ENCODE assay signal across 8 mouse cellular contexts in the genomic region with DNA sequence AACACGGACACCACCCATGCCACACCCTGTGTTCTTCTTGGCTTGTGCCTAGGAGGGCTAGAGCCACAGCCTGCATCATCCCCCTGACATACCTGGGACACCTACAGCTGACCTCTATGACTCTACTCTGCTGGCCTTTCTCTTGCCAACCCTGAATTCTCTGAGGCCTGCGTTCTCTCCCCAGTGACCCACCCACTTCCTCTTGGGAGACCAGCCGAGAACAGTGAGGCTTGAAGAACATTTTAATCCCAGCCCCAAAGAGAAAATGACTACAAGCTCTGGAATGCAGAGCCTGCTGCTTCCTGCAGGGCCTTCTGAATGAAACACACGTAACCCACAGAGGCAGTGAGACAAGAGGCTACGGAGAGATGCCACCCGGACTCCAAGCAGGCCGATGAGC.
DNase-seq lines count a peak whose midpoint lies in the region; ATAC-seq lines count a peak whose summit lies in the region.

No protein-coding gene starts in this region.

- H3K27me3 ChIP-seq in hindbrain, embryonic 10.5 days (ENCODE audit: insufficient read depth, poor library complexity, severe bottlenecking): no peaks in the 10 kb centered on the region
- H3K27me3 ChIP-seq in hindbrain, embryonic 12.5 days: no peaks in the 10 kb centered on the region
- H3K27me3 ChIP-seq in heart, embryonic 13.5 days (replicated peaks): no peaks in the 10 kb centered on the region
- no peaks in the 10 kb centered on the region for H3K27me3 ChIP-seq in limb, embryonic 12.5 days

- peak overlapping the region; percentile 75 for H3K27ac ChIP-seq in hindbrain, embryonic 10.5 days
- H3K27ac ChIP-seq in hindbrain, embryonic 12.5 days: no peak overlapping the region
- peak overlapping the region; percentile 70 for H3K27ac ChIP-seq in heart, embryonic 13.5 days (replicated peaks)
- peak overlapping the region; percentile 50 for H3K27ac ChIP-seq in limb, embryonic 12.5 days

- H3K4me1 ChIP-seq in hindbrain, embryonic 10.5 days (replicated peaks): peaks cover 47% of the 10 kb centered on the region
- peaks cover 34% of the 10 kb centered on the region for H3K4me1 ChIP-seq in hindbrain, embryonic 12.5 days
- H3K4me1 ChIP-seq in heart, embryonic 13.5 days: peaks cover 47% of the 10 kb centered on the region
- peaks cover 40% of the 10 kb centered on the region for H3K4me1 ChIP-seq in limb, embryonic 12.5 days (replicated peaks)

- no peak for DNase-seq in hindbrain, embryonic 10.5 days (ENCODE audit: low spot score)
- DNase-seq in adipocyte (ENCODE audit: low spot score): peak; percentile 67
- peak; percentile 45 for DNase-seq in yolk sac, embryonic 10.5 days (ENCODE audit: low spot score)
- DNase-seq in cerebellum, postnatal 36 days: no peak
- no peak for DNase-seq in natural killer cell, adult 2 months (ENCODE audit: low spot score in 2 of 2)

- no peaks in the 10 kb centered on the region for H3K36me3 ChIP-seq in hindbrain, embryonic 10.5 days
- H3K36me3 ChIP-seq in hindbrain, embryonic 12.5 days: no peaks in the 10 kb centered on the region
- no peaks in the 10 kb centered on the region for H3K36me3 ChIP-seq in heart, embryonic 13.5 days
- H3K36me3 ChIP-seq in limb, embryonic 12.5 days: no peaks in the 10 kb centered on the region

- H3K9me3 ChIP-seq in hindbrain, embryonic 10.5 days: no peaks in the 10 kb centered on the region
- no peaks in the 10 kb centered on the region for H3K9me3 ChIP-seq in hindbrain, embryonic 12.5 days (replicated peaks)
- no peaks in the 10 kb centered on the region for H3K9me3 ChIP-seq in heart, embryonic 13.5 days
- no peaks in the 10 kb centered on the region for H3K9me3 ChIP-seq in limb, embryonic 12.5 days

- WGBS in hindbrain, embryonic 10.5 days: 40% methylated on average over 7 of the region's 7 CpGs
- 43% methylated on average over 7 of the region's 7 CpGs for WGBS in hindbrain, embryonic 12.5 days
- WGBS in heart, embryonic 13.5 days: 20% methylated on average over 7 of the region's 7 CpGs
- WGBS in limb, embryonic 12.5 days: 60% methylated on average over 7 of the region's 7 CpGs

- no peak overlapping the region for H3K4me2 ChIP-seq in hindbrain, embryonic 12.5 days (replicated peaks)
- no peak overlapping the region for H3K4me2 ChIP-seq in heart, embryonic 13.5 days
- no peak overlapping the region for H3K4me2 ChIP-seq in limb, embryonic 12.5 days

- no peak overlapping the region for H3K4me3 ChIP-seq in hindbrain, embryonic 10.5 days
- H3K4me3 ChIP-seq in hindbrain, embryonic 12.5 days: no peak overlapping the region
- H3K4me3 ChIP-seq in heart, embryonic 13.5 days: no peak overlapping the region
- H3K4me3 ChIP-seq in limb, embryonic 12.5 days (replicated peaks): no peak overlapping the region

- no peak overlapping the region for H3K9ac ChIP-seq in hindbrain, embryonic 12.5 days
- H3K9ac ChIP-seq in heart, embryonic 13.5 days: peak overlapping the region; percentile 44
- H3K9ac ChIP-seq in limb, embryonic 12.5 days (replicated peaks): no peak overlapping the region

- no peak for ATAC-seq in hindbrain, embryonic 12.5 days (ENCODE audit: low FRiP score)
- no peak for ATAC-seq in heart, embryonic 13.5 days (ENCODE audit: extremely low read depth, insufficient number of reproducible peaks, low FRiP score, low TSS enrichment)
- no peak for ATAC-seq in limb, embryonic 12.5 days (ENCODE audit: insufficient number of reproducible peaks, insufficient read depth, low FRiP score, low TSS enrichment, low read depth)

Comparison
In these comparisons a context has a peak if more than half of its experiments do, and no peak if none do; other contexts are left out.
1. DNase-seq: peak in adipocyte (single experiment) and yolk sac, embryonic 10.5 days (single experiment); none in hindbrain, embryonic 10.5 days (single experiment), cerebellum, postnatal 36 days (0 of 2) and natural killer cell, adult 2 months (0 of 2).